In the genomic region with DNA sequence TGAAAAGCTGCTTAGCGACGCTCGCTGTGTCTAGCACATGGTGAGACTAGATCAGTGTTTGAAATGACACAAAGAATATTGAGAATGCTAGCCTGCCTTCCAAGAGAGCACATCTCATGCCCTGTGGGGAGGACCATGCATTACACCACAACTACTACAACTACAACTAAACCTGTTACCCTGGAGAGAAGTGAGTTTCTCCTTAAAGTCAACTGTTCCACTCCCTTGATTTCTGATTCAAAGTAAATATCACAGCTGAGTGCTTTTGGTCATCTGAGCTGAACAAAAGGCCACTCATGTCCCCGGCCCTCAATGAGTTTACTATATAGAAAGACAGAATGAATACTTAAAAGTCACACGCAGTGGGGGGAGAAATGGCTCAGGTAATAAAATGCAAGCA, we compare ENCODE assay signal across 19 mouse cellular contexts.
"Had no signal": no experiment of that assay in that cellular context is flagged by ENCODE, and none has a peak within 500 bp of the region (broad histone marks: within the 10 kb centered on the region; RNA-seq: fewer than 3 reads in every experiment).

No protein-coding gene starts in this region.

- H3K9me3 ChIP-seq: neural tube, embryonic 13.5 days; stomach, embryonic 15.5 days had no signal

- ATAC-seq: hindbrain, postnatal 0 days; inflammation-experienced regulatory T-cells, adult 6 months; intestine, embryonic 16.5 days; midbrain, embryonic 16.5 days had no signal

- DNase-seq: kidney, adult 2 months; kidney, postnatal 25 days; layer of hippocampus, postnatal 36 days; liver, embryonic 13.5 days; lung, adult 2 months; retina, postnatal 1 day; right cerebral cortex, postnatal 25 days; spleen, adult 18-20 months; thymus, adult 18-20 months; thymus, postnatal 36 days had no signal

- H3K27ac ChIP-seq: hindbrain, postnatal 0 days; left cerebral cortex, adult 2 months; liver, embryonic 13.5 days; midbrain, embryonic 12.5 days; neural tube, embryonic 13.5 days; stomach, embryonic 15.5 days had no signal

- H3K4me2 ChIP-seq: liver, embryonic 13.5 days; midbrain, embryonic 12.5 days; neural tube, embryonic 13.5 days; stomach, embryonic 15.5 days had no signal

- H3K36me3 ChIP-seq: liver, embryonic 13.5 days; midbrain, embryonic 12.5 days; neural tube, embryonic 13.5 days; stomach, embryonic 15.5 days had no signal

- H3K27me3 ChIP-seq: liver, embryonic 13.5 days; midbrain, embryonic 12.5 days; neural tube, embryonic 13.5 days; stomach, embryonic 15.5 days had no signal

- H3K4me1 ChIP-seq: midbrain, embryonic 12.5 days; neural tube, embryonic 13.5 days; stomach, embryonic 15.5 days had no signal

- H3K9ac ChIP-seq: liver, embryonic 13.5 days; midbrain, embryonic 12.5 days; neural tube, embryonic 13.5 days; stomach, embryonic 15.5 days had no signal

- H3K4me3 ChIP-seq: left cerebral cortex, adult 2 months; liver, embryonic 13.5 days; midbrain, embryonic 12.5 days; myocyte; neural tube, embryonic 13.5 days; stomach, embryonic 15.5 days had no signal
